ENCODE assay signal across 1 mouse cellular context in the genomic region with DNA sequence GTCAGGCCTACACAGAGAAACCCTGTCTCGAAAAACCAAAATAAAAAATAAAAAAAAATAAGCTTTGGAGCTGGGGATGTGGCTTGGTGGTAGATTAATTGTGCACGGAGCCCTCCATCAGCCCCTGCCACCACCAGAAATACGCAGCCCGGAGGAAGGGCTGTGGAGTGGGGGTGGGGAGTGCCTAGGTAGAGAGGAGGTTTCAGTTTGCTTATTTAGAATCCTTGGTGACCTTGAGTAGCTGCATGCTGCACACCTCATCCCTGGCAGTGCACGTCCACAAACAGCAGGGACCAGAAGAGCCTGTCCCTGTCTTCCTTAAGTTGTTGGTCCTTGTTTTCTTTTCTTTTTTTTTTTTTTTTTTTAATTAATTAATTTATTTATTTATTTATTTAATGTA.
TF ChIP-seq lines count a peak whose summit lies in the region.

No protein-coding gene starts in this region.

TF ChIP-seq in ES-E14, 5 proteins besides CTCF, POLR2A, EP300 and RAD21:
- TF ChIP-seq CHD2 (IDR thresholded peaks at IDR 0.05; ENCODE audit: low read depth, low read length) (no peak), ZC3H11A (IDR thresholded peaks at IDR 0.05; ENCODE audit: borderline replicate concordance, low read depth, low read length) (no peak), MAFK (IDR thresholded peaks at IDR 0.05; ENCODE audit: insufficient read depth, low read depth, low read length) (no peak), HCFC1 (IDR thresholded peaks at IDR 0.05; ENCODE audit: borderline replicate concordance, insufficient read depth, low read length) (no peak), ZNF384 (IDR thresholded peaks at IDR 0.05; ENCODE audit: low read depth, low read length) (no peak)
